Mouse (Mus musculus): ENCODE data around the gene Arhgap22. TPM values are rescaled to one million over a fixed set of nuclear protein-coding genes. Genes with fewer than 3 reads are reported as not detected.

Arhgap22 gene
- polyA plus RNA-seq, 1 experiment from 2014 or later = 4.1 TPM

GRCm38 (mm10) chr14:33343131-33343725 is 129.4 kb downstream of the Arhgap22 start:
- no peaks in the 10 kb centered on the region for H3K4me1 ChIP-seq
- H3K9ac ChIP-seq = no peak overlapping the region
- H3K36me3 ChIP-seq = no peaks in the 10 kb centered on the region
- H3K4me3 ChIP-seq (replicated peaks) = no peak overlapping the region
- no peaks in the 10 kb centered on the region for H3K9me3 ChIP-seq (replicated peaks)
- WGBS = 86% methylated on average over 14 of the region's 14 CpGs
- H3K27ac ChIP-seq = no peak overlapping the region
- H3K27me3 ChIP-seq = peaks cover 7% of the 10 kb centered on the region; the same call in 1 of the 2 replicates
- no peak overlapping the region for H3K4me2 ChIP-seq
- no peak for ATAC-seq (replicated peaks; ENCODE audit: low FRiP score)

DNA sequence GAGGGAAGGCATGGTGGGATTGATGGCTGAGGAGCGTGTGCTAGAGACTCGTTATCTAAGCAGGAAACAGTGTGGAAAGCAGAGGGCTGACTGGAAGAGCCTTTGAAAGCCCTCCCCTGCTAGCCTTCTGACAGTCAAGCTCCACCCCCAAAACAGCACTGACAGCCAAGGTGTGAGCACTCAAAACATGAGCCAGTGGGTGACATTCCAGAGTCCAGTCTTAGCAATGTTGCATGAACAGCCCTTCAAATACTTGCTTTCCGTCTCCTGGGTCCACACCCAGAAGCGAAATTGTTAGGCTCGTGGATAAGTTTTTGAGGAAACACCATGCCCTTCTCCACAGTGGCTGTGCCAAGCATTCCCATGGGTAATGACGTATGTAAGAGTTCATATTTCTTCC is 132.7 kb downstream of the Arhgap22 start:
- H3K4me1 ChIP-seq = peaks cover 7% of the 10 kb centered on the region
- WGBS = 69% methylated on average over 6 of the region's 6 CpGs
- ATAC-seq (replicated peaks; ENCODE audit: low FRiP score) = no peak
- no peak overlapping the region for H3K9ac ChIP-seq
- no peaks in the 10 kb centered on the region for H3K9me3 ChIP-seq (replicated peaks)
- no peaks in the 10 kb centered on the region for H3K36me3 ChIP-seq
- H3K4me2 ChIP-seq = no peak overlapping the region
- H3K27ac ChIP-seq = no peak overlapping the region
- no peak overlapping the region for H3K4me3 ChIP-seq (replicated peaks)
- H3K27me3 ChIP-seq = peaks cover 37% of the 10 kb centered on the region

- peaks cover 49% of the 10 kb centered on the region for H3K27me3 ChIP-seq
- no peak for ATAC-seq (replicated peaks; ENCODE audit: low FRiP score)
These were observed 133.9 kb downstream of the Arhgap22 start for GRCm38 (mm10) chr14:33347738-33348137.

GRCm38 (mm10) chr14:33348146-33348545 is 134.3 kb downstream of the Arhgap22 start:
- Histone ChIP-seq H3K9ac (no peak overlapping the region), H3K27ac (no peak overlapping the region)
- 59% methylated on average over 1 of the region's 1 CpGs for WGBS

More at GRCm38 (mm10) chr14:33347738-33348137, 133.9 kb downstream of the Arhgap22 start:
- peaks cover 14% of the 10 kb centered on the region for H3K4me1 ChIP-seq
- no peak overlapping the region for H3K9ac ChIP-seq
- no peak overlapping the region for H3K27ac ChIP-seq
- WGBS = 53% methylated on average over 4 of the region's 4 CpGs
- H3K4me3 ChIP-seq (replicated peaks) = no peak overlapping the region
- no peaks in the 10 kb centered on the region for H3K9me3 ChIP-seq (replicated peaks)
- H3K4me2 ChIP-seq = no peak overlapping the region
- H3K36me3 ChIP-seq = no peaks in the 10 kb centered on the region

GRCm38 (mm10) chr14:33351019-33351418 is 137.2 kb downstream of the Arhgap22 start:
- H3K9me3 ChIP-seq (replicated peaks) = no peaks in the 10 kb centered on the region
- 0 out of 2 replicates have a peak, but pooled peaks have one; percentile 45 for ATAC-seq (replicated peaks; ENCODE audit: low FRiP score)
- peaks cover 14% of the 10 kb centered on the region for H3K4me1 ChIP-seq
- H3K27ac ChIP-seq = no peak overlapping the region
- H3K4me3 ChIP-seq (replicated peaks) = peak overlapping the region; percentile 46
- H3K36me3 ChIP-seq = no peaks in the 10 kb centered on the region
- H3K9ac ChIP-seq = peak overlapping the region; percentile 51
- under 1% methylated on average over 42 of the region's 42 CpGs for WGBS
- H3K4me2 ChIP-seq = peak overlapping the region; percentile 90
- H3K27me3 ChIP-seq = peaks cover 55% of the 10 kb centered on the region

More at GRCm38 (mm10) chr14:33348146-33348545, 134.3 kb downstream of the Arhgap22 start:
- Histone ChIP-seq H3K4me1 (peaks cover 14% of the 10 kb centered on the region), H3K4me3 (replicated peaks) (no peak overlapping the region), H3K36me3 (no peaks in the 10 kb centered on the region), H3K4me2 (no peak overlapping the region), H3K27me3 (peaks cover 53% of the 10 kb centered on the region), H3K9me3 (replicated peaks) (no peaks in the 10 kb centered on the region)
- no peak for ATAC-seq (replicated peaks; ENCODE audit: low FRiP score)

DNA sequence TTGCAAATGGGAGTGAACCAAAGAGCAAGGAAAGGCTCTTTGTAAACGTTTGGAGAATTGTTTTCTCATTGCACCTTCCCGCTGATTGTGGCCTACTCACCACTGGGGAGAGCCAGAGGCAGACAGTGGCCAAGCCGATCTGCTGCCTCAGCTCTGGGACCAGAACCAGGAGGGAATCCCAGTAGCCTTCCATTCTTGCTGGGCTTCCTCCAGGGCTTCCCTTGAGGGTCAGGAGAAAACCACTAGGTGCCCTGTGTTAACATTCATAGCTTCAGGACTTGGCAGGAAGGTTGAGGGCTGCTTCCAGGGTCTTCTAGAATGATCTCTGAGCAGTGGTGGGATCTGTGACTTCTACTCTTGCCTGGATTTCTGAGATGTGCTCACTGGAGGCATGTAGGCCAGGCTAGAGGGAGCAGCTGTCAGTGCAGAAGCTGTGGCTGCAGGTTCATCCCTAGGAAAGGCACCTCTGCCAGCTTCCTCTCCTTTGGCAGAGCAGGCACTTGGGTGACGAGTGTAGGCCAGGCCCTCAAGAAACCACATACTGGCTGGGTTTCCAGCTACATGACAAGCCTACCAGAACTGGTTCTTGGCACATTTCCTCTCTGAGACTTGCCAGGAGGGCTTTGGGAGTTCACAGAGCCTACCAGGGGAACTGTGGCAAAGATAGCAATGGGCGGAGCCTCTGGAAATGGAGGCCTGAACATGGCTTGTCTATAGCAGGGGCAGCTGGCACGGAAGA is 138.3 kb downstream of the Arhgap22 start:
- WGBS = 74% methylated on average over 6 of the region's 6 CpGs

DNA sequence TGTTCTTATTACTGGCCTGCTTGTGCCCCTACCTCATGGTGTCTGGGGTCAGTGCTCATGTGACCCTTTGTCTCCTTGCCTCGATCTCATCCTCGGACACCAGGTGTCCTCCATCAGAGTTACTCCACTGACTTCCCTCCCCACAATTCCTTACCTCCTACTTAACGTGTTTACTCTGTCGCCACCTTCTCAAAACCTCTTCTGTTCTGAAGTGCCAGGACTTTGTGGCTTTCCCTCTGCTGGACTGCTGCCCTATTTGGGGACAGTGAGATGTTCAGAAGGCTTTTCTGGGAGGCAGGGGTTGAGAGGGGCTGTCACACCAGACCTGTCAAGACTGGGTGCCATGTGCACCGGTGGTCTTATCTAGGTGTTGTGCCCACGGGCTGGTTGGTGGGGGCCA is 139.1 kb downstream of the Arhgap22 start:
- WGBS = 66% methylated on average over 6 of the region's 6 CpGs
- peaks cover 47% of the 10 kb centered on the region for H3K27me3 ChIP-seq
- no peak for ATAC-seq (replicated peaks; ENCODE audit: low FRiP score)
- H3K9me3 ChIP-seq (replicated peaks) = no peaks in the 10 kb centered on the region
- H3K4me3 ChIP-seq (replicated peaks) = no peak overlapping the region
- peaks cover 22% of the 10 kb centered on the region for H3K4me1 ChIP-seq
- H3K27ac ChIP-seq = no peak overlapping the region
- H3K36me3 ChIP-seq = no peaks in the 10 kb centered on the region
- no peak overlapping the region for H3K4me2 ChIP-seq
- no peak overlapping the region for H3K9ac ChIP-seq

More for the DNA sequence above, 138.3 kb downstream of the Arhgap22 start:
- Histone ChIP-seq H3K9me3 (replicated peaks) (no peaks in the 10 kb centered on the region), H3K27ac (no peak overlapping the region), H3K4me3 (replicated peaks) (no peak overlapping the region), H3K27me3 (peaks cover 49% of the 10 kb centered on the region), H3K4me2 (no peak overlapping the region), H3K4me1 (peaks cover 15% of the 10 kb centered on the region), H3K9ac (no peak overlapping the region), H3K36me3 (no peaks in the 10 kb centered on the region)
- no peak; the same call in 1 of the 2 replicates for ATAC-seq (replicated peaks; ENCODE audit: low FRiP score)

DNA sequence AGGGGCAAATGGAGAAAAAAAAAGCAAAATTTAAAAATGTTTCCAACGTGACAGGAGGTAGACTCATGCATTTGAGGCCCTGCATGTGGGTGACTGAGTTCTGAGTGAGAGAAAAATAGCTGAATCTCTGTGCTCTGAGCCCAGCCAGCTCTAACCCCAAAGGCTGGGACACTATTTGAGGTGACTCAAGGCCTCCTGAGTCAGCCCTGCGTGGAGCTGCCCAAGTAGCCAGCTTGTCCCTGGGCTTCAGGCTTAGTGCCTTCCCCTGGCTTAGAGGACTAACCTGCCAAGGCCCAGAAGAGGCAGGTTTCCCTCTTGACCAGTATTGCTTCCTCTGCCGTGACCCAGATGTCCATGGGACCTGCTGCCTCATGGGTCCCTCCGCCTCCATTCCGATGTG is 141.4 kb downstream of the Arhgap22 start:
- no peak for ATAC-seq (replicated peaks; ENCODE audit: low FRiP score)
- 91% methylated on average over 5 of the region's 5 CpGs for WGBS
- peaks cover 32% of the 10 kb centered on the region for H3K4me1 ChIP-seq

DNA sequence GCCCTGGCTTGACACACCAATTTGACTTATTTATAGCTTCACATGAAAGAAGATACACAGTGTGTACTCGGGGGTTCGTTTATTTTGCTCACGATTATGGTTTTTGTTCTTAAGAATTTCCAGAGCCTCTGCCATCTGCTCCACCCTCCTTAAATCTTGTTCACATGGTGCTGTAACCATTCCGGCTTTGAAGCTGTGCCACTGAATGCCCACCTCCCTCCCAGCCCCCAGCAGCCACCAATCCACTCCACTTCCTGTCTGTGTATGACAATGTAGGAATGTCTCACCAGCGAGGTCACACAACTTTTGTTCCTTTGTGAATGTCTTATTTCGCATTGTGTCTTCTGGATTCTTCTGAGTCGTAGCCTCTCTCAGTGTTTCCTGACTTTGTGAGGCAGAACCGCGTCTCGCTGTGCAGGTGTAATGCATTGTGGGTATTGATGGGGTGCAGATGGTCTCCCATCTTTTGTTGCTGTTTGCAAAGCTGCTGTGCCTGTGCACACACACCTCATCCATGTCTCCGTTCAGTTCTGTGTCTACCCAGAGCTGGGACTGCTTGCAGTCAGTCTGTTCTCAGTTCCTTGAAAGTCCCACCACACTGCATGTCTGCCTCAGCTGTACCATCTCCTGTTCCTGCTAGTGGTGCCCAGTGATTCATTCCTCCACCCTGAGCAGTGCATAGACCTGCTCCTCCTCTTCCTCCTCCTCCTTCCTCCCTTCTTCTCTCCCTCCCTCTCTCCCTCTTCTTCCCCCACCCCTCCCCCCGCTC is 144.0 kb downstream of the Arhgap22 start:
- peaks cover 29% of the 10 kb centered on the region for H3K4me1 ChIP-seq
- WGBS = 53% methylated on average over 12 of the region's 12 CpGs
- no peak overlapping the region for H3K4me2 ChIP-seq
- ATAC-seq (replicated peaks; ENCODE audit: low FRiP score) = no peak
- H3K4me3 ChIP-seq (replicated peaks) = no peak overlapping the region
- H3K27me3 ChIP-seq = peaks cover 20% of the 10 kb centered on the region
- no peaks in the 10 kb centered on the region for H3K36me3 ChIP-seq
- no peak overlapping the region for H3K9ac ChIP-seq
- no peak overlapping the region for H3K27ac ChIP-seq
- no peaks in the 10 kb centered on the region for H3K9me3 ChIP-seq (replicated peaks)

More for the DNA sequence above, 141.4 kb downstream of the Arhgap22 start:
- Histone ChIP-seq H3K36me3 (no peaks in the 10 kb centered on the region), H3K4me2 (no peak overlapping the region), H3K4me3 (replicated peaks) (no peak overlapping the region), H3K9me3 (replicated peaks) (no peaks in the 10 kb centered on the region), H3K27ac (no peak overlapping the region), H3K9ac (no peak overlapping the region), H3K27me3 (peaks cover 31% of the 10 kb centered on the region)

GRCm38 (mm10) chr14:33358891-33359290 is 145.1 kb downstream of the Arhgap22 start:
- no peak for ATAC-seq (replicated peaks; ENCODE audit: low FRiP score)
- 86% methylated on average over 8 of the region's 8 CpGs for WGBS
- Histone ChIP-seq H3K4me1 (peaks cover 36% of the 10 kb centered on the region), H3K36me3 (no peaks in the 10 kb centered on the region), H3K4me2 (no peak overlapping the region), H3K9ac (no peak overlapping the region), H3K27ac (no peak overlapping the region), H3K27me3 (peaks cover 22% of the 10 kb centered on the region), H3K4me3 (replicated peaks) (no peak overlapping the region), H3K9me3 (replicated peaks) (no peaks in the 10 kb centered on the region)

- Histone ChIP-seq H3K4me2 (no peak overlapping the region), H3K36me3 (no peaks in the 10 kb centered on the region), H3K4me1 (peaks cover 36% of the 10 kb centered on the region), H3K27ac (no peak overlapping the region), H3K4me3 (replicated peaks) (no peak overlapping the region), H3K9ac (no peak overlapping the region), H3K27me3 (peaks cover 22% of the 10 kb centered on the region), H3K9me3 (replicated peaks) (no peaks in the 10 kb centered on the region)
- WGBS = 53% methylated on average over 4 of the region's 4 CpGs
- ATAC-seq (replicated peaks; ENCODE audit: low FRiP score) = no peak
These were observed 147.7 kb downstream of the Arhgap22 start for GRCm38 (mm10) chr14:33361546-33361945.

DNA sequence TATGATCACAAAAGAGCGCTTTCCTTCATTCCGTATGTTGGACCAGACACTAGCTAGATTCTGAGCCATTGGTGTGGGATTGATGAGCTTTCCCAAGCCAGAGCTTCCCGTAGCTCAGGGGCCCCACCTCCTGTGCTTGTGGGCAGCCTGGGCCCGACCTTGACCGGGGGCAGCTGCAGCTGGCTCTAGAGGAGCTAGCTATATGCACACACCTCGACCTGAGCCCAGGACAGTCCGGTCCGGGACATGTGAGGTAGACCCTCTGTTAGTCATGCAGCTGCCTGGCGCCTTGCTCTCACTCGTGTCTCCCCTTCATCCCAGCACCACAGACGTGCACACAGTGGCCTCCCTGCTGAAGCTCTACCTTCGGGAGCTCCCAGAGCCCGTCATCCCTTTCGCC is 148.3 kb downstream of the Arhgap22 start:
- no peaks in the 10 kb centered on the region for H3K36me3 ChIP-seq
- peaks cover 22% of the 10 kb centered on the region for H3K27me3 ChIP-seq
- peaks cover 42% of the 10 kb centered on the region for H3K4me1 ChIP-seq
- H3K9ac ChIP-seq = no peak overlapping the region
- no peak overlapping the region for H3K4me3 ChIP-seq (replicated peaks)
- no peak overlapping the region for H3K27ac ChIP-seq
- H3K4me2 ChIP-seq = no peak overlapping the region
- whole genome bisulfite sequencing = 55% methylated on average over 14 of the region's 14 CpGs
- no peak for ATAC-seq (replicated peaks; ENCODE audit: low FRiP score)
- H3K9me3 ChIP-seq (replicated peaks) = no peaks in the 10 kb centered on the region
